Mouse (Mus musculus) regulatory T cell (primary cell): Measurements from ENCODE around the gene Casp6.

Source experiments
- in situ Hi-C: fragments of 300-600 bp; cut with MboI, MseI; formaldehyde crosslinking; loops from one replicate; pipeline ENCODE4 v1.15.1; 2025; ENCODE audit warnings: high pct_unique_total_duplicates

The Casp6 gene

DNA sequence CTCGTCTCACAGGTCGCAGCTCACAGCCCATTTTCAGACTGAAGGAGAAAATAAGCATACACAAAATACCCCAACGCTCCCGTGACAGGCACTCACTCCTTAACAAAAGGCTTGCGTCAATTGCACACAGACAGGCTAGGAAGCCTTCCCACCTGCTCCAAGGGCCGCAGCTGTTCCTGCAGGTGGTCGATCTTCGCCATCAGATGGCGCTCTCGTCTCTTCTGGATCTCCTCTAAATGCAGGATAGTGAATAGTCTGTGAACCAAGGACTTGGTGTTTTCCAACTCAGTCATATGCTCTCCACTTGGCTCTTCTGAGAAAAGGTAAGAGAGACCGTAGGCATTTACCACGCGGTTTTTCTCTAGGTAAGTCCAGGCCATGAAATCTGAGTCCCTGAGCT lies 17.2 kb downstream of the Casp6 start:
- in situ Hi-C loops: loop anchor here (5.0 kb wide), 1 partner anchor 164 kb away; no protein-coding TSS in a partner anchor

DNA sequence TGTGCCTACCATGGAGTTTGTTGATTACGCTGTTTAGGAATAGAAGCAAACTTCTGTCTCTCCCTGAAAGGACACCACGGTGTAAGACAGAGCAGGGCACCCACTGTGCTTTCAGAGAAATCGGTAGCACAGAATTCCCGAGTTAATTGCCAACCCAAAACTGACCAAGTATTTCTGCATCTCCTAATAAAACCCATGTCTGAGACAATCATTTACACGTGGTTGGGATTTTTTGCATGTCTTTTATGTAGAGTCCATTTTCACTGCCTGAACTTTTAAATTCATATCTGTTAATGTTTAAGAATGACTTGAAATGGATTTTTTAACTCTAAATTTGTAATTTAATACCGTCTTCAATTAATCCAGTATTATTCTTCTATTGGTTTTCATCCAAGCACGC lies 22.4 kb downstream of the Casp6 start:
- in situ Hi-C loops: no loop called here

DNA sequence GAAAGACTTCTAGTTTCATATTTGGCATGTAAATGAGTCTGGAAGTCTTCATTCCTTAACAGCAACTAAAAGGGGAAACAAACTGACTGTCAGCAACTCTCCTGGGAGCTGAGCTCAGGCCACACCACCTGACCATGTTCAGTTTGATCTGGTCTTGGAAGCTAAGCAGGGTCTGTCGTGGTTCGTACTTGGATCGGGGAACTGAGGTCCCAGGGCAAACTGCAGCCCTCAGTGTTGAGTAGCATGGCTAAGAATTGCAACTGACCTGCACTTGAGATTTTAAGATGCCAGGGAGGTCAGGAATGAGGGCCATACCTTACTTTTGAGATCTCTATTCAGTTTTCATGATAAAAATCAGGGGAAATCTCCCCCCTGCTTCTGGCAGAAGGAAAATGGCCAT lies 24.6 kb downstream of the Casp6 start:
- in situ Hi-C loops: no loop called here

DNA sequence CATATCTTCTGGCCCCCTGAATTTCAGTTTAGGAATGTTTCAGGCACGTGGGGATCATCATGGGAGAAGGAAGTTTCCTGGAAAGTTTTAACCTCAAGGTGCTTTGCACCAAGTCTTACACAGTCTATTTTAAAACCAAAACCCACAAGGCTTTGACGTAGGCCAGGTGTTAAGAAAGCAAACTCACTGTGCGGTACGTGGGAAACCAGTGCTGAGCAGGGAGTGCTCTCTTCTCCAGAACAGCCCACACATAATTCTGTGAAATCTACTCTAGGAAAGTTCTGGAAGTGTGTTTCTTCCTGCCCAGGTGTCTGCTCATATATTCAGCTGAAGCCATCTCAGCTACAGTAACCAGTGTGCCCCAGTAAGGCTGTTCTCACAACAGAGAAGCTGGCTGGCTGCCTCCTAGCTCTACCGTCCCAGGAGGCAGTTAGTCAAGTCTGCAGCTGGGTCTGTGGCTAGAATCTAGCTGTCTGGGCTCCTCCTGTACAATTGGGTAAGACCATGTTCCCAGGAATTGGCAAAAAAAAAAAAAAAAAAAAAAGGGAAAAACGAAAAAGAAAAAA lies 29.1 kb downstream of the Casp6 start:
- in situ Hi-C loops: no loop called here

DNA sequence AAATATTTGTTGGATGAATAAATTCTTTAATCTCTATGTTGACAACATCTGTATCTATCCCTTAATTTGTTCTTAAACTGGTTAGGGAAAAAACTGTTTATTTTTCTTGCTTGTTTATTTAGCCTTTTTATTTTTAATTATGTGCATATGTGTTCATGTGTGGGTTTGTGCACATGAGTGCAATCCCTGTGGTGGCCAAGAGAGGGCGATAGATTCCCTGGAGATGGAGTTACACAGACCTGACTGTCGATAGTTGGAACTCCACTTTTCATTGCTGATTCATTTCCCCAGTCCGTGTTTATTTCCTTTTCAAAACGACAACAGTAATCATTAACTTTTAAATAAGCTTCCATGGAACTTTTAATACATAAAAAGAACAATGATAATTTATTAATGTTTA lies 31.2 kb downstream of the Casp6 start:
- in situ Hi-C loops: no loop called here

DNA sequence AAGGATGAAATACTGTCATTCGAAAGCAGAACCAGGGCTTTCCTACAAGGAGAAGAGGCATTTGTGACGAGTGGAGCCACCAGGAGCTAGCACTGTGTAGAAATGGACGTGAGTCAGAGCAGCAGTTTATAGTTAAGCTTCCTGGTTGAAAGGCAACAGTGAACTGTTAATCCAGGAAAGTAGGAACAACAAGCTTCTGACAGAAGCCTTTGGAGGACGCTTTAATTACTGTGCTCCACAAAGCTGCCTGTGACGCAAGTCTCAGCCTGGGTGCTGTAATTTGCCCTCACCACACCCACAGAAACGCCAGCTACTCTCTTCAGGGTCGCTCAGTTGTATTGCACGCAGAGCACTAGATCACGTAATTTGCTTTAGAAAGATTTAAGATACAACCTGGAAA lies 35.3 kb downstream of the Casp6 start:
- in situ Hi-C loops: no loop called here

DNA sequence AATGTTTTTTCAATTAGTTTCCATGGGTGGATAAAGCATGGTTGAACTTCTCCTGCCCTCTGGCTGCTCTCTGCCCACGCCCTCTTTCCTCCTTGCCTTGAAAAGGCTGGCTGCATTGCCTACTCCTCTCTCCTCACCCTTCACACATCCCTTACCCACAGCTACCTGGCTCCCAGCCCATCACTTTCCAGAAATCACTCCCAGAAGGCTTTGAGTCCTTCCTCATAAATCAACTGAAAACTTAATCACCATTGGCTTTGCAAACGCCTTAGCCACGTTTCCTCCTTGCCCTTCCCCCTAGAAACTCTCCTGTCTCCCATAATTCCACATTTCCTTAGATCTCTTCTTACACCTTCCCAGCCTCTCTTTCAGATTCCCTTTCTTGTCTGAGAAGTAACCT lies 36.6 kb downstream of the Casp6 start:
- in situ Hi-C loops: no loop called here

DNA sequence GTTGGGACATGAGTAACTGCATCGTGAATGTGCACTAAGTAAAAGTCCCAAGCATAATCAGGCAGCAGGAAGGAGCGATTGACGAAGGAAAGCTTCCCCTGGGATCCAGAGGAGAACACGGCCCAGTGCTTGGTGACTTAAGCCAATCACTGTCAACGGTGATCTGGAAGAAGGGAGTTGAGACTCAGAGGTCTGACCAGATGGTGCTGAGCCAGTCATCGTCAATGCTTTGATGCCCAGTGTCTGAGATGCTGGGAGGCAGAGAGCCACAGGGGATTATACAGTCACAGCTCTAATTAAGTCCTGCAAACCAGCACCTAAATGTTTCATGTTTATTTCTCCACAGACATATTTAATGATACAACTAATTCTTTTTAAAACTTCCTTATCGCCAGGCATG lies 37.8 kb downstream of the Casp6 start:
- in situ Hi-C loops: no loop called here

DNA sequence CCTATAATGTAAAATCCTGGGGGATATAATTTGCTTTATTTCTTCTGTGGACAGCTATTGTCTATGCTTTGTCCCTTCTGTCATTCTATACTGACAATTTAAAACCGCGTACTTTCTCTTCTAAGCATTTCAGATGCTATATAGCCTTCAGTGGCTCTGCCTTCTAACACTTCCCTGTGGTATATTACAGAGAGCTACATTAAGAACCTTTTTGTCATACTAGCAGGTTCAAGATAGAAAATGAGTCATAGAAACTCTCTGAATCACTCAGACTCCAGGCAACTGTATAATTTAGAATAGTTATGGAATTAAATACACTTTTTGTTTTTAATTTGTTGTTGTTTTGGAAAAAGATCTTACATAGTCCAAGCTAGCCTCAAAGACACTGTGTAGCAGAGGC lies 39.6 kb downstream of the Casp6 start:
- in situ Hi-C loops: loop anchor here (10.0 kb wide), 1 partner anchor 534 kb away; no protein-coding TSS in a partner anchor

DNA sequence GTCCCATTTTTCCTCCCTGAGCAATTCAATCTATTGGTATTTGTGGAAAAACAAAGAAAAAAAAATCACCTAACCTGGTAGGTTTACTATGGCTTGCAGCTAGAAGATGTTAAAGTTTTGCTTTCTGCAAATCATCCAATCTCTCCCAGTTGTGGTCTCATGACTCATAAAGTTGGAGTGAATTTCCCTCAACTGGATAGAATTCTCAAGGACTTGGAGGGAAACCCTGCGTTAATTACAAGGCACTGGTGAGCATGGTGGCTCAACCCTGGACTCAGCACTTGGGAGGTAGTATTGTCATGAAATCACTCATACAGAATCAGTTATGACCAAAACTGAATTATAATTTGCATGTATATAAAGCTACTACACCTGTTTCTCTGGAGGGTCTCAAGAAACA lies 40.1 kb downstream of the Casp6 start:
- in situ Hi-C loops: loop anchor here (10.0 kb wide), 1 partner anchor 534 kb away; no protein-coding TSS in a partner anchor

DNA sequence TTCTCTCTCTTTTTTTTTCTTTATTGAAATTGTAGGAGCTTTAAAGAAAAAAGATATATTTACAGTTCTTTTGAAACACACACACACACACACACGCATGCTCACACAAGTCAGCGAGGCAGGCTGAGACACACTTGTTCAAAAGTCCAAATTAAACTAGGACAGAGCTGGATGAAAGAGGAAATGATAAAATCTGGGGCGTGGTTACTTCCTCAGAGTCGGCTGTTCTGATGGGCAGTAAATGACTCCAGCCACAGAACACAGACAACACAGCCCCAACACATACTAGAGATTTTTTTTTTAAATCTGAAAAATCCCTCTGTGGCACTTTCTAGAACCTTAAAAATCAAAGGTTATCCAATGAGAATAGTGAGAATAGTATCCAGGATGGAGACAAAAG lies 42.6 kb downstream of the Casp6 start:
- in situ Hi-C loops: loop anchor here (10.0 kb wide), 1 partner anchor 531 kb away; no protein-coding TSS in a partner anchor

DNA sequence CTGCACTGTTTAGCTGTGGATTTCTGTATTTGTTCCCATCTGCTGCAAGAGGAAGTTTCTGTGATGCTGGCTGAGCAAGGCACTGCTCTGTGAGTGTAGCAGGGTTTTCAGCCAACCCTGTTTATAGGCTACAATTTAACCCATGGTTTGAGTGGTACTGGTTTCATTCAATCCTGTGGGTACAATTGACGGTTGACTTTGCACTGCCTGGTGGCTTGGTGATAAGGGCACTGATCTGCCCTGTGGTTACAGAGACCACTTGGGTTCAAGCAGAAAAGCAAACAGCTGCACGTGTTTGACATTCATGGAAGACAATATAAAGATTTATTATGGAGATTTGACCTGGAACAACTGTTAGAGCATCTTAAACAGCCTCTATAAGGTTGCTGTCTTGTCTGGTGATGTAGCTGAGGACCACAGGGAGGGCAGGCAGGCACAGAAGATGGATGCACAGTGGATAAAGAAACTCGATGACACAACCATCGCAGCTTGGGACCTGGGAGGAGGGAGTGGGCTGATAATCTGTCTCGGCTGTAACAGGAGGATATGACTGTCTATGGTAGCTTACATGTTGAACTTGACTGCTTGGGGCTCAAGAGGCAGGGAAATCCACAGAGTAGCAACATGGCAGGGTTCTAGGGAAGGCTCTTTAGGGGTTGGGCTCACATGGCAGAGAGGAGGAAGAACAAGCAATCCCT lies 45.1 kb downstream of the Casp6 start:
- in situ Hi-C loops: loop anchor here (10.0 kb wide), 1 partner anchor 528 kb away; no protein-coding TSS in a partner anchor

DNA sequence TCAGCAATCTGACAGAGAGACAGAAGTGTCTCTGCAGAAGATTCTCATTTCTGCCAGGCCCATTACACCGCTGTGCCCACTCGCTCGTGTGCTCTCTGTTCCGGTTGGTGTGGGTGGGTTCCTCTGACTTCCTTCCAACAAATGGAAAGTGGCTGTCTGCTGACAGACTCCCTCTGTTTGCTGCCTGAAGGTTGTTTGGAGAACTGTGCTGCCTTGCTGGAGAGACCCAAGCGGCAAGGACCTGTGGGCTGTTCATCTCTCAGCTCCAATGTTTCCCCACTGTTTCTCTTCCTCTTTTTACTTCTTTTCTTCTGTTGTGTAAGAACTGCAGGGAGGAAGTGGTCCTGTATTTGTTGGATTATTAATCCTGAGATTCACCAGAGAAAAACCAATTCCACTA lies 47.1 kb downstream of the Casp6 start:
- in situ Hi-C loops: loop anchor here (10.0 kb wide), 1 partner anchor 526 kb away; no protein-coding TSS in a partner anchor

DNA sequence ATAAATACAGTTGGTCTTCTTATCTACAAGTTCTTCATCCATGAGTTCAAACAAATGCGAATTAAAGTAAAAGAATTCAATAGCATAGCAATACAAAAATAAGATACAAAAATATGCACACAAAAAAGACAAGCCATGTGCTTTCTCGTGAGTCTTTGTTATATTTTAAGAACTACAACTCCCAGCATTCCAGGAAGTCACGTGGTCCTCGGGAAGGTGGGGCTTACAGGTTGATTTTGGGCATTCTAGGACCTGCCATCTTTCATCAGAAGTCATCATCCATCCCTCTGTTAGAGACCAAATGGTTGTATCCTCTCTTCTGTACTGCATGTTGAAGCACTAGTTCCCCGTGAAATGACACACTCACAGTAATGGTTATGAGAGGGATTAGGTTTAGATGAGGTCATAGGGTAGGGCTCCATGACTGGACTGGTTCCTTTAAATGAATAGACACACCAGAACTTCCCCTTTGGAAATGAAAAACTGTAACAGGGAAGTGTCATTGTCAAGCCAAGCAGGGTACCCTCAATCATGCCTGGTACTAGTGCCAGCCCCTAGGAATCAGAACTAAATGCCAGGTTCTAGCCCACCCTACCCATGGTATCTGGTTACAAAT lies 48.0 kb downstream of the Casp6 start:
- in situ Hi-C loops: loop anchor here (10.0 kb wide), 1 partner anchor 526 kb away; no protein-coding TSS in a partner anchor

DNA sequence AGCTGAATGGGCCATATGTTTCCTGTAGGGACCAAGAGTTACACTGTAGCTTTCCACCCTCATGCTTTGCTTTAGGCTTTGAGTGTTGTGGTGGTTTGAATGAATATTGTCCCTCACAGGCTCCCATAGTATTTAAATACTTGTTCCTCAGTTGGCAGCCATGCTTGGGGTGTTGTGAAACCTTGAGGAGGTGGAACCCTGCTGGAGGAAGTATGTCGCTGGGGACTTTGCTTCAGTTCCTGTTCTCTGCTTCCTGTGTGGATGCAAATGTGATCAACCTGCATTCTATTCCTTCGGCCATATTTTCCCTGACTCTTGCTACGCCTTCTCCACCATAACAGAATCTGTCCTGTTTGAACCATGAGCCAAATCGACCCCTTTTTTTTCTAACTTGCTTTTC lies 52.1 kb downstream of the Casp6 start:
- in situ Hi-C loops: no loop called here

DNA sequence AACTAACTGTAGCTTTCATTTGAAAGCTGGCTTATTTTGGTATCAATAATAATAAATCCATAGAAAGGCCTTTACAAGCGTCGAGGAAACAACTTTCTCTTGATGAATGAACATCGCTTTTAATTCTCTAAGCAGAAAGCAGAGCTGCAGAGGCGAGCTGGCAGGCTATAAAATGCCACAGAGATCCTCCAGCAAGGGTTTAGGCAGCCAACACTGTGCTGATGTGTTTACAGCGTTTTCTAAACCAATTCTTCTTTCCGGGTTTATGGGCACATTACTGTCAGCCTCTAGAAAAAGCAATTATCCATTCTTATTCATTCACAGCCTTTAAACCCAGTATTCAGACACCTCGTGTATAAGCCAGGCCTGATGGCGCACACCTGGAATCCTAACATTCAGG lies 61.3 kb downstream of the Casp6 start:
- in situ Hi-C loops: no loop called here
